Mouse (Mus musculus) ES-E14 (cell line): ENCODE measurements around the gene Hyal2. TPM values are rescaled to one million over a fixed set of nuclear protein-coding genes. Genes with fewer than 3 reads are reported as not detected.

ENCODE experiments used
- DNase-seq: peaks from one replicate; pipeline ENCODE4 v3.0.0-alpha.2; 2013; ENCODE audit warnings: low read depth, low spot score
- H3K27ac ChIP-seq: 2 replicates; pipeline ENCODE4 v1.5.1; 2012; ENCODE audit warnings: low read depth, mild to moderate bottlenecking, low read length, moderate library complexity, mixed read lengths; ENCODE audit not compliant: poor library complexity, insufficient read depth, severe bottlenecking
- H3K36me3 ChIP-seq: 2 replicates; pipeline ENCODE4 v1.6.1; 2012; ENCODE audit warnings: mild to moderate bottlenecking, low read length, moderate library complexity, mixed read lengths; ENCODE audit not compliant: control insufficient read depth, poor library complexity, insufficient read depth, severe bottlenecking
- H3K4me1 ChIP-seq, 2 experiments: fragments of 150-350 bp in 1 of 2; sonication (generic) in 1 of 2; 2 replicates each; pipeline ENCODE4 v1.6.1; 2012; ENCODE audit warnings: low read length in 2 of 2, mild to moderate bottlenecking in 1 of 2, mixed read lengths in 1 of 2; ENCODE audit not compliant: control insufficient read depth in 2 of 2, insufficient read depth in 2 of 2, poor library complexity in 1 of 2
- H3K4me3 ChIP-seq, 2 experiments: fragments of 150-350 bp in 1 of 2; sonication (generic) in 1 of 2; 2 replicates each; pipeline ENCODE4 v1.5.1; 2012; ENCODE audit warnings: low read length in 2 of 2, low read depth in 1 of 2, mild to moderate bottlenecking in 1 of 2, mixed read lengths in 1 of 2; ENCODE audit not compliant: insufficient read depth in 1 of 2, poor library complexity in 1 of 2, severe bottlenecking in 1 of 2
- H3K9ac ChIP-seq: 2 replicates; pipeline ENCODE4 v1.6.1; 2012; ENCODE audit warnings: low read depth, mild to moderate bottlenecking, low read length, mixed read lengths; ENCODE audit not compliant: poor library complexity, insufficient read depth, severe bottlenecking
- H3K9me3 ChIP-seq: fragments of 150-350 bp; sonication (generic); 2 replicates; pipeline ENCODE4 v1.6.1; 2012; ENCODE audit warnings: low read depth, mild to moderate bottlenecking, low read length; ENCODE audit not compliant: control insufficient read depth, insufficient read depth
- CHD2 ChIP-seq: IDR thresholded peaks from 2 replicates; pipeline ENCODE4 v1.6.1; 2014; ENCODE audit warnings: mild to moderate bottlenecking, low read depth, low read length, inconsistent platforms
- HCFC1 ChIP-seq: IDR thresholded peaks from 2 replicates; pipeline ENCODE4 v1.6.1; 2012; ENCODE audit warnings: low read length, inconsistent platforms, borderline replicate concordance; ENCODE audit not compliant: insufficient read depth
- MAFK ChIP-seq: IDR thresholded peaks from 2 replicates; pipeline ENCODE4 v1.6.1; 2014; ENCODE audit warnings: mild to moderate bottlenecking, low read depth, low read length, inconsistent platforms; ENCODE audit not compliant: insufficient read depth
- ZC3H11A ChIP-seq: IDR thresholded peaks from 2 replicates; pipeline ENCODE4 v1.6.1; 2012; ENCODE audit warnings: low read depth, mild to moderate bottlenecking, inconsistent platforms, low read length, borderline replicate concordance
- ZNF384 ChIP-seq: IDR thresholded peaks from 2 replicates; pipeline ENCODE4 v1.6.1; 2012; ENCODE audit warnings: low read depth, low read length, inconsistent platforms
- in situ Hi-C, 2 experiments: fragments of 600-800 bp; cut with MboI; formaldehyde crosslinking; loops; one replicate each; pipeline ENCODE4 v1.15.1; 2025; ENCODE audit warnings: low sequenced_read_pairs in 2 of 2, inconsistent platforms in 1 of 2; ENCODE audit not compliant: unreplicated experiment in 2 of 2
- total RNA-seq: library from RNA; depleted of rRNA; stranded (reverse); fragments of 300-350 nt; gene quantifications from 2 replicates; pipeline ENCODE4 v1.2.3, GENCODE M21; 2012

Gene Hyal2
- total RNA-seq, 1 experiment: 68.1 TPM

DNA sequence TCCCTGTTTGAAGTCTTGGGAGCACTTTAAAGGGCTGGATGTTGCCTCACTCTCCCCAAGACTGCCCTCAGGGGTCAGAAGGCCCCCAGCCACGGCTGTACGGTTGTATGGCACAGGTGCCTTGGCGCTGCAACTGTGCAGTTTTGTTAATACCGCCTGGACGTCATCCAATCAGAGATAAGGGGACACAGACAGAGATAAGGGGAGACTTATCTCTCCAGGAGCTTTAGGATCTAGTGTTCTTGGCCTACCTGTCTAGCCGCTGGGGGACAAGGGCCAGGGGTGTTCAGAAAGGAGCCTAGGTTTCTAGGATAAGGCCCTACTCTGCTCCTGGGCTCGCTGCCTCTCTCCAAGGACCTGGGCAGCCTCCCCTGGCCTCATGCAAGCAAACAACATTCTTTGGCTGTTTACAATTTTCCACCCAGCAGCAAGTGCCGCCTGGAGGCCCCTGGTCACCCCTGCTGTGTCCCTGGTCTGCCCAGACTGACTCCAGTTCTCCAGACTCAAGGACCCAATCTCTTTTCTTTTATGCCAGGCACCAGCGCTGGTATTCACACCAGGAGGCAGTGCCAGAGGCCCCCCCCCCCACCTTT is 40.0 kb downstream of the Hyal2 start:
- no peak overlapping the region for H3K9ac ChIP-seq
- peaks cover 6 to 51% of the 10 kb centered on the region in 2 experiments; a peak in 3 of 4 replicates for H3K4me1 ChIP-seq
- no peak for TF ChIP-seq MAFK
- no peak for TF ChIP-seq ZNF384
- no peak for TF ChIP-seq CHD2
- no peak for TF ChIP-seq HCFC1
- no peak for TF ChIP-seq ZC3H11A
- H3K36me3 ChIP-seq: no peaks in the 10 kb centered on the region
- H3K27ac ChIP-seq: no peak overlapping the region
- H3K4me3 ChIP-seq: no peak overlapping the region
- in situ Hi-C loops: no loop called here
- no peak for DNase-seq
- no peaks in the 10 kb centered on the region for H3K9me3 ChIP-seq

DNA sequence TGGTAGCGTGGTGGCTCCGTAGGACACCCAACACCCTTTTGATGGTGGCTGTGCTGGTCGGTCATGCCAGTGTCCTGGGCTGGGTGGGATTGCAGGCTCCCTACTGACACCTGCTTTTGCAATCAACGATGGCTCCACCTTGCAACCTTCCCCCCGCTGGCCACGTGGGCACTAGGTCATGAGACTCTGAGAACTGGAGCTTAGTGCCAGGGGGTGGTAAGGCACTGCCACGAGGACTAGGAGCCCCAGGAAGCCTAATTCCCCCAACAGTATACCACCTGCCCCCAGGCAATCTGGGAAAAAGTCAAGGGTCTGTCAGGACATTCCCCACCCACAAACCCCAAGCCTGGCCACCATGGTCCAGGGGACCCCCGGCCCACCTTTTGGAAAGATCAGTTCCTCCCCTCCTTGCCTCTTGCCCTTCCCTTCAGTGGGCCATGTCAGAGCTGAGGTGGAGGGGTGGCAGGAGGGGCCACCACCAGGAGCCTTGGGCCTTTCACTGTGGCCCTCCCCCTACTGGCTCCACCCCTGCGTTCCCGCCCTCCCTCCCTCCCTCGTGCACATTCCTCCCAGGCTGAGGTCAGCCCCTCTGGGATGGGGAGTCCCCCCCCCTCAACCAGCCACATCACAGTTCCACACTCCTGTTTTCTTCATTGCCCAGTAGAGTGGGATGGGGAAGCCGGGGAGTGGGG is 41.1 kb downstream of the Hyal2 start, which contains the start of gene Sema3b:
Gene Sema3b, minus strand, starts transcription at position 489 of the 692 bp plus-strand sequence.
- DNase-seq: no peak
- H3K9ac ChIP-seq: no peak within 1 kb of the TSS
- no peaks in the 10 kb centered on the region for H3K36me3 ChIP-seq
- H3K9me3 ChIP-seq: no peaks in the 10 kb centered on the region
- no peak within 1 kb of the TSS for H3K4me3 ChIP-seq
- H3K27ac ChIP-seq: no peak within 1 kb of the TSS
- peaks cover 6 to 51% of the 10 kb centered on the region in 2 experiments; a peak in 3 of 4 replicates for H3K4me1 ChIP-seq
- TF ChIP-seq ZC3H11A (no peak), HCFC1 (no peak), MAFK (no peak), CHD2 (no peak), ZNF384 (no peak)
- in situ Hi-C loops: no loop called here

DNA sequence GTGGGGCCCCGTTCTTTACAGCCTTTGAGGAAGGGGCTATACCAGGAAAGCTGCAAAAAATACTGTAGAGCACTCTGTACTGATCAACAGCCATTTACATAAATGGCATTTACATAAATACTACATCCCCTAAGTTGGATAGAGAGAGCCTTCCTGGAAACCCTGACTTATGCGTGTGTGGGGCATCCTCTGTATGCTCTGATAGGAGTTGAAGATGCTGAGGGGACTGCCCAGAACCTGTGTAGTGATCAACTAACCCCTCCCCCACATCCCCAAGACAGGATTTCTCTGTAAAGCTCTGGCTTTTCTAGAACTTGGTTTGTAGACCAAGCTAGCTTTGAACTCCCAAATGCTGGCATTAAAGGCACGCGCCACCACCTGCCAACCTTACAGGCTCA is 41.7 kb downstream of the Hyal2 start:
- Histone ChIP-seq H3K36me3 (no peaks in the 10 kb centered on the region), H3K27ac (no peak overlapping the region), H3K4me1 (peaks cover 6 to 48% of the 10 kb centered on the region in 2 experiments; a peak in 3 of 4 replicates), H3K4me3 (no peak overlapping the region), H3K9me3 (no peaks in the 10 kb centered on the region), H3K9ac (no peak overlapping the region)
- in situ Hi-C loops: no loop called here
- TF ChIP-seq CHD2 (no peak), HCFC1 (no peak), ZC3H11A (no peak), MAFK (no peak), ZNF384 (no peak)
- DNase-seq: no peak

DNA sequence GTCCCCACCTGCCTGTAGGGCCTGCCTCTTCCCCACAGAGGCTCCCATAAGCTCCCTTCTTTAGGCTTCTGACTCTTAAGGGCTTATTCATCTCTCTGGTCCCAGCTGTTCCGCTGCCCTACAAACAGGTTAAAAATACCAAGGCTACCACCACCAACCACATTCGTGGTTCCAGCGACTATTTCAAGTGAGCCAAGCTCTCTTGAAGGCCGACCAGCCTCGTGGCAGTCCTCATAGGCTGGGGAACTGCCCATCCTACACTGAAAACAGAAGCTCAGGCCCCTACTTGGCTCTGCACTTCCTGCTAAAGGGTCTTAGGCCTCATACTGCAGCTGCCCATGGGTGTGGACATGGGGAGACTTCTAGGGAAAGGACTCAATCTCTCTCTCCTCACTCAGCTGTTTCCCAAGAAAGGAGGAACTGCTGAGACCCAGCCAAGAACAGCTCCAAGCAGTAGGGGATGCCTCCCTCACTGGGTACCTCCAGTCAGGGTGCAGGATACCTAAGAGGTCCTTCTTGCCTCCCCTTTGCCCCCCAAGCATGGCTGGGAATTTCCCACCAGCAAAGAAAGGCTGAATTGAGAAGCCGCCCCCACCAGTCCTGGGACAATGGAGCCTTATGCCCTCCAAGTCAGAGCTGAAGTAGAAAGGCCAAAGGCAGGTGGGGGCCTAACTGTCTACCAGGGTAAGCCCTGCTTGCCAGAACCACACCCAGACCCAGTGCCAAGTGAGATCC is 43.9 kb downstream of the Hyal2 start:
- H3K9ac ChIP-seq: 0 out of 2 replicates have a peak overlapping the region, but pooled peaks have one; percentile 65
- peaks cover 21% of the 10 kb centered on the region for H3K36me3 ChIP-seq
- no peak overlapping the region for H3K27ac ChIP-seq
- no peak for TF ChIP-seq ZC3H11A
- no peak for TF ChIP-seq ZNF384
- TF ChIP-seq HCFC1: no peak
- TF ChIP-seq CHD2: no peak
- TF ChIP-seq MAFK: no peak
- peaks cover 4 to 38% of the 10 kb centered on the region in 2 experiments; a peak in 3 of 4 replicates for H3K4me1 ChIP-seq
- H3K4me3 ChIP-seq: peak overlapping the region; percentile 51 to 59; a peak in 2 of 4 replicates
- in situ Hi-C loops: no loop called here
- no peaks in the 10 kb centered on the region for H3K9me3 ChIP-seq
- DNase-seq: no peak
